Mouse (Mus musculus) hindbrain, embryonic 13.5 days (tissue): ENCODE data around the gene Ankrd2. TPM values are rescaled to one million over a fixed set of nuclear protein-coding genes. Genes with fewer than 3 reads are reported as not detected.
"Not testable (repeated sequence)": the region's sequence is repeated elsewhere in the genome, so short reads cannot be mapped to it uniquely, and the experiment has no call there.

Source experiments
- ATAC-seq: fragments of 200-750 bp; cut with Nextera tagmentation; 2 replicates; pipeline ENCODE4 v1.8.0; 2017; ENCODE audit warnings: moderate TSS enrichment; ENCODE audit not compliant: low FRiP score
- H3K27ac ChIP-seq: fragments of 300-500 bp; sonication (generic); 2 replicates; pipeline ENCODE4 v1.5.1; 2015; ENCODE audit warnings: inconsistent platforms, mild to moderate bottlenecking, moderate library complexity
- H3K27me3 ChIP-seq: fragments of 300-500 bp; sonication (generic); 2 replicates; pipeline ENCODE4 v1.6.1; 2015; ENCODE audit warnings: mild to moderate bottlenecking, inconsistent platforms
- H3K36me3 ChIP-seq: fragments of 300-500 bp; sonication (generic); 2 replicates; pipeline ENCODE4 v1.6.1; 2015; ENCODE audit warnings: mild to moderate bottlenecking, inconsistent platforms
- H3K4me1 ChIP-seq: fragments of 300-500 bp; sonication (generic); replicated peaks from 2 replicates; pipeline ENCODE4 v1.6.1; 2015; ENCODE audit warnings: inconsistent platforms
- H3K4me2 ChIP-seq: fragments of 300-500 bp; sonication (generic); 2 replicates; pipeline ENCODE4 v1.6.1; 2015; ENCODE audit warnings: inconsistent platforms, mild to moderate bottlenecking, moderate library complexity
- H3K4me3 ChIP-seq: fragments of 300-500 bp; sonication (generic); 2 replicates; pipeline ENCODE4 v1.5.1; 2015; ENCODE audit warnings: mild to moderate bottlenecking, inconsistent platforms
- H3K9ac ChIP-seq: fragments of 300-500 bp; sonication (generic); 2 replicates; pipeline ENCODE4 v1.6.1; 2015; ENCODE audit warnings: mild to moderate bottlenecking, inconsistent platforms
- H3K9me3 ChIP-seq: fragments of 300-500 bp; sonication (generic); 2 replicates; pipeline ENCODE4 v1.6.1; 2016; ENCODE audit warnings: inconsistent platforms
- WGBS: fragments of 180-500 bp; shearing (Covaris S2); methylation state at CpG from one replicate; pipeline ENCODE4 v1.1.7; 2015; 5-methylcytosine and 5-hydroxymethylcytosine counted together
- polyA plus RNA-seq: library from polyadenylated mRNA; unstranded; fragments of >200 nt; fragmentation: Nextera tagmentation; extraction: Ambion mirVana; gene quantifications from 2 replicates; pipeline ENCODE4 v1.2.1, GENCODE M21; 2015

Gene Ankrd2
- polyA plus RNA-seq, 1 experiment from 2014 or later = 0.35 TPM

- Histone ChIP-seq H3K36me3 (peaks cover 33% of the 10 kb centered on the region), H3K27me3 (no peaks in the 10 kb centered on the region), H3K4me3 (no peak overlapping the region), H3K9ac (no peak overlapping the region), H3K4me1 (no peaks in the 10 kb centered on the region), H3K4me2 (no peak overlapping the region), H3K9me3 (no peaks in the 10 kb centered on the region), H3K27ac (no peak overlapping the region)
- ATAC-seq = no peak
- 78% methylated on average over 7 of the region's 7 CpGs for WGBS
These were observed 35.4 kb downstream of the Ankrd2 start for GRCm38 (mm10) chr19:42071221-42071620.

GRCm38 (mm10) chr19:42071886-42072608 is 36.2 kb downstream of the Ankrd2 start:
- Histone ChIP-seq H3K4me2 (no peak overlapping the region), H3K36me3 (peaks cover 40% of the 10 kb centered on the region), H3K27me3 (no peaks in the 10 kb centered on the region), H3K9me3 (no peaks in the 10 kb centered on the region), H3K9ac (no peak overlapping the region), H3K27ac (no peak overlapping the region), H3K4me1 (no peaks in the 10 kb centered on the region), H3K4me3 (no peak overlapping the region)
- ATAC-seq = no peak
- WGBS = 84% methylated on average over 15 of the region's 15 CpGs

- 86% methylated on average over 7 of the region's 7 CpGs for WGBS
- no peak overlapping the region for H3K9ac ChIP-seq
- H3K27me3 ChIP-seq = no peaks in the 10 kb centered on the region
- H3K27ac ChIP-seq = no peak overlapping the region
- H3K4me3 ChIP-seq = no peak overlapping the region
- peaks cover 47% of the 10 kb centered on the region for H3K36me3 ChIP-seq
- no peak overlapping the region for H3K4me2 ChIP-seq
- ATAC-seq = no peak
- no peaks in the 10 kb centered on the region for H3K4me1 ChIP-seq
- no peaks in the 10 kb centered on the region for H3K9me3 ChIP-seq
These were observed 37.0 kb downstream of the Ankrd2 start for GRCm38 (mm10) chr19:42072802-42073201.

- no peak overlapping the region for H3K27ac ChIP-seq
- peaks cover 59% of the 10 kb centered on the region for H3K36me3 ChIP-seq
- H3K9ac ChIP-seq = no peak overlapping the region
- no peak overlapping the region for H3K4me2 ChIP-seq
- H3K4me1 ChIP-seq = no peaks in the 10 kb centered on the region
- H3K27me3 ChIP-seq = no peaks in the 10 kb centered on the region
- H3K9me3 ChIP-seq = no peaks in the 10 kb centered on the region
- no peak overlapping the region for H3K4me3 ChIP-seq
- 87% methylated on average over 2 of the region's 2 CpGs for WGBS
- no peak for ATAC-seq
These were observed 39.3 kb downstream of the Ankrd2 start for GRCm38 (mm10) chr19:42075051-42075450.

- Histone ChIP-seq H3K27me3 (no peaks in the 10 kb centered on the region), H3K9me3 (no peaks in the 10 kb centered on the region), H3K36me3 (peaks cover 54% of the 10 kb centered on the region), H3K4me1 (no peaks in the 10 kb centered on the region), H3K9ac (no peak overlapping the region), H3K4me2 (no peak overlapping the region), H3K27ac (no peak overlapping the region), H3K4me3 (no peak overlapping the region)
- WGBS = 89% methylated on average over 16 of the region's 16 CpGs
- no peak for ATAC-seq
These were observed 40.2 kb downstream of the Ankrd2 start for GRCm38 (mm10) chr19:42075992-42076391.

GRCm38 (mm10) chr19:42078566-42078965 is 42.8 kb downstream of the Ankrd2 start:
- Histone ChIP-seq H3K27me3 (no peaks in the 10 kb centered on the region), H3K4me1 (no peaks in the 10 kb centered on the region), H3K36me3 (peaks cover 52% of the 10 kb centered on the region), H3K27ac (no peak overlapping the region), H3K9me3 (no peaks in the 10 kb centered on the region), H3K4me2 (no peak overlapping the region), H3K4me3 (no peak overlapping the region), H3K9ac (no peak overlapping the region)
- 98% methylated on average over 8 of the region's 8 CpGs for WGBS
- ATAC-seq = no peak

- Histone ChIP-seq H3K4me3 (no peak overlapping the region), H3K27me3 (no peaks in the 10 kb centered on the region), H3K4me2 (no peak overlapping the region), H3K36me3 (peaks cover 48% of the 10 kb centered on the region), H3K27ac (no peak overlapping the region), H3K9ac (no peak overlapping the region), H3K9me3 (no peaks in the 10 kb centered on the region), H3K4me1 (no peaks in the 10 kb centered on the region)
- ATAC-seq = no peak
- WGBS = 96% methylated on average over 12 of the region's 12 CpGs
These were observed 43.2 kb downstream of the Ankrd2 start for GRCm38 (mm10) chr19:42079006-42079405.

GRCm38 (mm10) chr19:42079950-42080349 is 44.1 kb downstream of the Ankrd2 start:
- no peak overlapping the region for H3K27ac ChIP-seq
- no peak overlapping the region for H3K4me2 ChIP-seq
- H3K9me3 ChIP-seq = no peaks in the 10 kb centered on the region
- no peak for ATAC-seq
- WGBS = 82% methylated on average over 5 of the region's 5 CpGs
- 0 out of 2 replicates have a peak, but pooled peaks cover 3% of the 10 kb centered on the region for H3K4me1 ChIP-seq
- peaks cover 39% of the 10 kb centered on the region for H3K36me3 ChIP-seq
- H3K4me3 ChIP-seq = no peak overlapping the region
- no peak overlapping the region for H3K9ac ChIP-seq
- no peaks in the 10 kb centered on the region for H3K27me3 ChIP-seq

GRCm38 (mm10) chr19:42080469-42080868 is 44.7 kb downstream of the Ankrd2 start:
- Histone ChIP-seq H3K4me1 (peaks cover 4% of the 10 kb centered on the region; the same call in 1 of the 2 replicates), H3K4me3 (no peak overlapping the region), H3K4me2 (no peak overlapping the region), H3K27me3 (no peaks in the 10 kb centered on the region), H3K36me3 (peaks cover 34% of the 10 kb centered on the region), H3K9me3 (no peaks in the 10 kb centered on the region), H3K27ac (no peak overlapping the region), H3K9ac (no peak overlapping the region)
- ATAC-seq = no peak
- WGBS = 80% methylated on average over 11 of the region's 11 CpGs

- not testable (repeated sequence) for H3K9me3 ChIP-seq, H3K27me3 ChIP-seq, ATAC-seq, H3K9ac ChIP-seq, H3K4me3 ChIP-seq, H3K4me2 ChIP-seq, H3K27ac ChIP-seq
- peaks cover 22% of the 10 kb centered on the region for H3K36me3 ChIP-seq
- peaks cover 10% of the 10 kb centered on the region for H3K4me1 ChIP-seq
- 96% methylated on average over 5 of the region's 5 CpGs for whole genome bisulfite sequencing
These were observed 45.8 kb downstream of the Ankrd2 start for GRCm38 (mm10) chr19:42081613-42082012.

- 8% methylated on average over 10 of the region's 10 CpGs for WGBS
- H3K36me3 ChIP-seq = no peaks in the 10 kb centered on the region
- H3K4me3 ChIP-seq = peak overlapping the region; percentile 85
- peak overlapping the region; percentile 81 for H3K27ac ChIP-seq
- ATAC-seq = no peak
- H3K4me1 ChIP-seq = peaks cover 23% of the 10 kb centered on the region
- H3K9me3 ChIP-seq = no peaks in the 10 kb centered on the region
- H3K4me2 ChIP-seq = peak overlapping the region; percentile 90
- peak overlapping the region; percentile 88 for H3K9ac ChIP-seq
- no peaks in the 10 kb centered on the region for H3K27me3 ChIP-seq
These were observed 49.9 kb downstream of the Ankrd2 start for GRCm38 (mm10) chr19:42085690-42086089.

- ATAC-seq = peak; percentile 82
- H3K4me1 ChIP-seq = peaks cover 26% of the 10 kb centered on the region
- H3K27me3 ChIP-seq = no peaks in the 10 kb centered on the region
- no peaks in the 10 kb centered on the region for H3K36me3 ChIP-seq
- 0% methylated on average over 21 of the region's 21 CpGs for WGBS
- H3K4me3 ChIP-seq = peak within 1 kb of the TSS; percentile 85
- H3K27ac ChIP-seq = peak within 1 kb of the TSS; percentile 81
- H3K9me3 ChIP-seq = no peaks in the 10 kb centered on the region
- peak within 1 kb of the TSS; percentile 88 for H3K9ac ChIP-seq
- peak within 1 kb of the TSS; percentile 90 for H3K4me2 ChIP-seq
These were observed 50.4 kb downstream of the Ankrd2 start, which contains the start of gene Morn4 for GRCm38 (mm10) chr19:42086166-42086565. Gene Morn4 (minus strand): TSS chr19:42086357.
